Mouse (Mus musculus): ENCODE measurements at regions not wholly inside any gene's neighbourhood (a gene's known extent, or its start where the extent isn't known, plus 50 kb on each side); places are given as distances from the start of the nearest gene placed in this dataset.

- Histone ChIP-seq H3K27me3 (no peaks in the 10 kb centered on the region), H3K4me2 (replicated peaks) (no peak overlapping the region), H3K36me3 (no peaks in the 10 kb centered on the region), H3K27ac (no peak overlapping the region), H3K9me3 (no peaks in the 10 kb centered on the region), H3K9ac (no peak overlapping the region), H3K4me3 (no peak overlapping the region), H3K4me1 (no peaks in the 10 kb centered on the region)
- 93% methylated on average over 1 of the region's 1 CpGs for WGBS
- no peak for ATAC-seq (ENCODE audit: low FRiP score, low read depth)
These were observed 293.5 kb upstream of the Tom1l1 start for GRCm38 (mm10) chr11:90981626-90982025.

- WGBS, result 69% methylated on average over 3 of the region's 3 CpGs
- H3K9me3 ChIP-seq, result no peaks in the 10 kb centered on the region
- no peak overlapping the region for H3K4me3 ChIP-seq
- H3K27ac ChIP-seq, result no peak overlapping the region
- no peaks in the 10 kb centered on the region for H3K4me1 ChIP-seq
- no peak overlapping the region for H3K4me2 ChIP-seq (replicated peaks)
- H3K36me3 ChIP-seq, result no peaks in the 10 kb centered on the region
- no peak overlapping the region for H3K9ac ChIP-seq
- ATAC-seq (ENCODE audit: low FRiP score, low read depth), result no peak
- H3K27me3 ChIP-seq, result no peaks in the 10 kb centered on the region
These were observed 290.1 kb upstream of the Tom1l1 start for GRCm38 (mm10) chr11:90978234-90978633.

GRCm38 (mm10) chr11:90941076-90941475 lies 252.9 kb upstream of the Tom1l1 start:
- Histone ChIP-seq H3K27me3 (no peaks in the 10 kb centered on the region), H3K36me3 (no peaks in the 10 kb centered on the region), H3K9me3 (no peaks in the 10 kb centered on the region), H3K4me1 (no peaks in the 10 kb centered on the region), H3K4me2 (replicated peaks) (no peak overlapping the region), H3K9ac (no peak overlapping the region), H3K4me3 (no peak overlapping the region), H3K27ac (no peak overlapping the region)
- no peak for ATAC-seq (ENCODE audit: low FRiP score, low read depth)
- WGBS, result 68% methylated on average over 5 of the region's 5 CpGs

GRCm38 (mm10) chr11:90925738-90926137 lies 237.6 kb upstream of the Tom1l1 start:
- Histone ChIP-seq H3K27ac (no peak overlapping the region), H3K9ac (no peak overlapping the region), H3K4me1 (no peaks in the 10 kb centered on the region), H3K4me2 (replicated peaks) (no peak overlapping the region), H3K36me3 (no peaks in the 10 kb centered on the region), H3K4me3 (no peak overlapping the region), H3K9me3 (no peaks in the 10 kb centered on the region), H3K27me3 (no peaks in the 10 kb centered on the region)
- ATAC-seq (ENCODE audit: low FRiP score, low read depth), result no peak

GRCm38 (mm10) chr11:90917782-90918181 lies 229.6 kb upstream of the Tom1l1 start:
- H3K27me3 ChIP-seq, result no peaks in the 10 kb centered on the region
- no peak overlapping the region for H3K4me2 ChIP-seq (replicated peaks)
- no peak overlapping the region for H3K4me3 ChIP-seq
- H3K9ac ChIP-seq, result no peak overlapping the region
- no peak overlapping the region for H3K27ac ChIP-seq
- no peak for ATAC-seq (ENCODE audit: low FRiP score, low read depth)
- H3K36me3 ChIP-seq, result no peaks in the 10 kb centered on the region
- no peaks in the 10 kb centered on the region for H3K4me1 ChIP-seq
- WGBS, result 74% methylated on average over 3 of the region's 3 CpGs
- H3K9me3 ChIP-seq, result no peaks in the 10 kb centered on the region

- no peaks in the 10 kb centered on the region for H3K36me3 ChIP-seq
- no peaks in the 10 kb centered on the region for H3K4me1 ChIP-seq
- H3K9me3 ChIP-seq, result no peaks in the 10 kb centered on the region
- H3K4me2 ChIP-seq (replicated peaks), result no peak overlapping the region
- 68% methylated on average over 3 of the region's 3 CpGs for WGBS
- no peak overlapping the region for H3K4me3 ChIP-seq
- no peak overlapping the region for H3K27ac ChIP-seq
- ATAC-seq (ENCODE audit: low FRiP score, low read depth), result no peak
- H3K9ac ChIP-seq, result no peak overlapping the region
- H3K27me3 ChIP-seq, result no peaks in the 10 kb centered on the region
These were observed 206.1 kb upstream of the Tom1l1 start for GRCm38 (mm10) chr11:90894236-90894635.

GRCm38 (mm10) chr11:90873122-90873521 lies 185.0 kb upstream of the Tom1l1 start:
- H3K9ac ChIP-seq, result no peak overlapping the region
- no peaks in the 10 kb centered on the region for H3K9me3 ChIP-seq
- H3K4me1 ChIP-seq, result no peaks in the 10 kb centered on the region
- no peak overlapping the region for H3K4me2 ChIP-seq (replicated peaks)
- H3K4me3 ChIP-seq, result no peak overlapping the region
- H3K36me3 ChIP-seq, result no peaks in the 10 kb centered on the region
- no peak for ATAC-seq (ENCODE audit: low FRiP score, low read depth)
- no peak overlapping the region for H3K27ac ChIP-seq
- no peaks in the 10 kb centered on the region for H3K27me3 ChIP-seq

GRCm38 (mm10) chr11:90871686-90872085 lies 183.5 kb upstream of the Tom1l1 start:
- 84% methylated on average over 2 of the region's 2 CpGs for WGBS
- Histone ChIP-seq H3K27me3 (no peaks in the 10 kb centered on the region), H3K27ac (no peak overlapping the region), H3K4me1 (no peaks in the 10 kb centered on the region), H3K4me3 (no peak overlapping the region), H3K9me3 (no peaks in the 10 kb centered on the region), H3K9ac (no peak overlapping the region), H3K36me3 (no peaks in the 10 kb centered on the region), H3K4me2 (replicated peaks) (no peak overlapping the region)
- no peak for ATAC-seq (ENCODE audit: low FRiP score, low read depth)

- H3K27me3 ChIP-seq, result no peaks in the 10 kb centered on the region
- ATAC-seq (ENCODE audit: low FRiP score, low read depth), result no peak
- H3K4me1 ChIP-seq, result no peaks in the 10 kb centered on the region
- H3K27ac ChIP-seq, result no peak overlapping the region
- no peak overlapping the region for H3K4me3 ChIP-seq
- no peaks in the 10 kb centered on the region for H3K9me3 ChIP-seq
- H3K9ac ChIP-seq, result no peak overlapping the region
- 83% methylated on average over 4 of the region's 4 CpGs for WGBS
- H3K36me3 ChIP-seq, result no peaks in the 10 kb centered on the region
- no peak overlapping the region for H3K4me2 ChIP-seq (replicated peaks)
These were observed 176.0 kb upstream of the Tom1l1 start for GRCm38 (mm10) chr11:90863981-90864760.

- no peak overlapping the region for H3K27ac ChIP-seq
- no peaks in the 10 kb centered on the region for H3K4me1 ChIP-seq
- H3K4me2 ChIP-seq (replicated peaks), result no peak overlapping the region
- no peak overlapping the region for H3K4me3 ChIP-seq
- no peak for ATAC-seq (ENCODE audit: low FRiP score, low read depth)
- 85% methylated on average over 1 of the region's 1 CpGs for WGBS
- H3K36me3 ChIP-seq, result no peaks in the 10 kb centered on the region
- H3K9ac ChIP-seq, result no peak overlapping the region
- no peaks in the 10 kb centered on the region for H3K9me3 ChIP-seq
- no peaks in the 10 kb centered on the region for H3K27me3 ChIP-seq
These were observed 167.6 kb upstream of the Tom1l1 start for GRCm38 (mm10) chr11:90855731-90856130.

- Histone ChIP-seq H3K9me3 (no peaks in the 10 kb centered on the region), H3K4me2 (replicated peaks) (no peak overlapping the region), H3K9ac (no peak overlapping the region), H3K27ac (no peak overlapping the region), H3K36me3 (no peaks in the 10 kb centered on the region), H3K4me1 (no peaks in the 10 kb centered on the region), H3K4me3 (no peak overlapping the region), H3K27me3 (no peaks in the 10 kb centered on the region)
- no peak for ATAC-seq (ENCODE audit: low FRiP score, low read depth)
- 79% methylated on average over 3 of the region's 3 CpGs for WGBS
These were observed 167.2 kb upstream of the Tom1l1 start for GRCm38 (mm10) chr11:90855324-90855723.

GRCm38 (mm10) chr11:90851221-90851620 lies 163.1 kb upstream of the Tom1l1 start:
- H3K27ac ChIP-seq, result no peak overlapping the region
- H3K4me3 ChIP-seq, result no peak overlapping the region
- H3K36me3 ChIP-seq, result no peaks in the 10 kb centered on the region
- H3K9me3 ChIP-seq, result no peaks in the 10 kb centered on the region
- no peak for ATAC-seq (ENCODE audit: low FRiP score, low read depth)
- H3K4me2 ChIP-seq (replicated peaks), result no peak overlapping the region
- H3K4me1 ChIP-seq, result no peaks in the 10 kb centered on the region
- no peak overlapping the region for H3K9ac ChIP-seq
- H3K27me3 ChIP-seq, result no peaks in the 10 kb centered on the region

- peaks cover 10% of the 10 kb centered on the region for H3K4me1 ChIP-seq
- no peaks in the 10 kb centered on the region for H3K9me3 ChIP-seq
- 38% methylated on average over 6 of the region's 6 CpGs for WGBS
- H3K27ac ChIP-seq, result no peak overlapping the region
- H3K4me2 ChIP-seq (replicated peaks), result peak overlapping the region; percentile 3; the same call in 1 of the 2 replicates
- no peaks in the 10 kb centered on the region for H3K36me3 ChIP-seq
- no peaks in the 10 kb centered on the region for H3K27me3 ChIP-seq
- ATAC-seq (ENCODE audit: low FRiP score, low read depth), result peak; percentile 51
- no peak overlapping the region for H3K9ac ChIP-seq
- no peak overlapping the region for H3K4me3 ChIP-seq
These were observed 156.8 kb upstream of the Tom1l1 start for GRCm38 (mm10) chr11:90844925-90845319.

Measured in limb, embryonic 13.5 days (tissue).